Mouse (Mus musculus) E14TG2a.4 (cell line): ENCODE data around the gene Gorasp1.

Source experiments
- CTCF ChIP-seq: conservative IDR thresholded peaks from 2 replicates; pipeline ENCODE4 v1.5.1; 2014; ENCODE audit warnings: low read length
- POU5F1 ChIP-seq: IDR thresholded peaks from 2 replicates; pipeline ENCODE4 v1.6.1; 2014; ENCODE audit warnings: low read length, borderline replicate concordance

GRCm38 (mm10) chr9:119958835-119959234 lies 21.5 kb upstream of the Gorasp1 start:
- TF ChIP-seq CTCF = no peak
- TF ChIP-seq POU5F1 = no peak
